Mouse (Mus musculus) liver, embryonic 18 days (tissue): ENCODE measurements around the gene Adam23. TPM values are rescaled to one million over a fixed set of nuclear protein-coding genes. Genes with fewer than 3 reads are reported as not detected.

Source experiments
- polyA plus RNA-seq: library from polyadenylated mRNA; depleted of rRNA; stranded (reverse); fragments of >200 nt; gene quantifications from 2 replicates; pipeline ENCODE4 v1.2.3, GENCODE M21; 2012; rRNA removed

Adam23 gene
- polyA plus RNA-seq, result 3.1 and 4.0 TPM in 2 replicates

GRCm38 (mm10) chr1:63445656-63446046 is at the start of gene Adam23:
Gene Adam23 (plus strand): TSS chr1:63445891.

GRCm38 (mm10) chr1:63615668-63616067 is 170.0 kb downstream of the Adam23 start, which contains the start of gene Gm39653:
Gene Gm39653 (plus strand): TSS chr1:63615968.

Other genes starting within 250 kb of the Adam23 start
- gene Gpr1, start 231.3 kb upstream of the Adam23 start, polyA plus RNA-seq, result 0.03 and 0.10 TPM in 2 replicates
- 0.10 and 0.13 TPM in 2 replicates for gene Zdbf2, start 172.6 kb upstream of the Adam23 start, polyA plus RNA-seq
- not detected in 2 replicates for gene Gm39653, start 170.1 kb downstream of the Adam23 start, polyA plus RNA-seq
- gene Dytn, start 241.0 kb downstream of the Adam23 start, polyA plus RNA-seq, result not detected in 2 replicates